Mouse (Mus musculus) heart, adult 2 months (tissue): Measurements from ENCODE around the gene Tle6. TPM values are rescaled to one million over a fixed set of nuclear protein-coding genes. Genes with fewer than 3 reads are reported as not detected.
A peak's percentile ranks its signal among the peaks of the same experiment; 100 is the strongest.

Experiments
- DNase-seq, 2 experiments: peaks; one replicate each; pipeline ENCODE4 v3.0.0; 2021
- H3K27ac ChIP-seq: fragments of 200-600 bp; 2 replicates; pipeline ENCODE4 v1.8.1; 2022
- H3K27me3 ChIP-seq: fragments of 200-500 bp; 2 replicates; pipeline ENCODE4 v1.6.1; 2012; ENCODE audit warnings: mild to moderate bottlenecking, low read length, inconsistent platforms, mixed read lengths; ENCODE audit not compliant: control insufficient read depth, insufficient read depth
- H3K36me3 ChIP-seq: fragments of 200-500 bp; 2 replicates; pipeline ENCODE4 v1.6.1; 2012; ENCODE audit warnings: low read length, inconsistent platforms; ENCODE audit not compliant: control insufficient read depth, insufficient read depth
- H3K4me1 ChIP-seq: fragments of 200-500 bp; 2 replicates; pipeline ENCODE4 v1.6.1; 2011; ENCODE audit warnings: low read length; ENCODE audit not compliant: control insufficient read depth, insufficient read depth
- H3K4me3 ChIP-seq: fragments of 200-600 bp; 2 replicates; pipeline ENCODE4 v1.8.1; 2022
- H3K79me2 ChIP-seq: fragments of 200-500 bp; replicated peaks from 2 replicates; pipeline ENCODE4 v1.6.1; 2012; ENCODE audit warnings: mild to moderate bottlenecking, inconsistent platforms, low read length, moderate library complexity, mixed read lengths; ENCODE audit not compliant: control insufficient read depth, insufficient read depth
- H3K9ac ChIP-seq: fragments of 200-500 bp; 2 replicates; pipeline ENCODE4 v1.6.1; 2012; ENCODE audit warnings: low read depth, mild to moderate bottlenecking, control low read depth, inconsistent platforms, low read length, mixed read lengths
- CTCF ChIP-seq: fragments of 200-600 bp; IDR thresholded peaks from 2 replicates; pipeline ENCODE4 v1.8.1; 2022; ENCODE audit warnings: antibody characterized with exemption, mild to moderate bottlenecking, moderate library complexity
- EP300 ChIP-seq: fragments of 200-500 bp; IDR thresholded peaks from 2 replicates; pipeline ENCODE4 v1.6.1; 2011; ENCODE audit warnings: low read depth, low read length, control low read depth; ENCODE audit not compliant: insufficient read depth
- POLR2A ChIP-seq: fragments of 200-500 bp; IDR thresholded peaks from 2 replicates; pipeline ENCODE4 v1.6.1; 2011; ENCODE audit warnings: mild to moderate bottlenecking, low read depth, low read length, control low read depth; ENCODE audit not compliant: insufficient read depth
- WGBS: fragments of 180-500 bp; shearing (Covaris S2); methylation state at CpG from one replicate; pipeline ENCODE4 v1.1.7; 2018; 5-methylcytosine and 5-hydroxymethylcytosine counted together
- intact Hi-C: fragments of 180-260 bp; cut with DNase I; formaldehyde crosslinking; loops from one replicate; pipeline ENCODE4 v1.15.1; 2025
- polyA plus RNA-seq: library from polyadenylated mRNA; depleted of rRNA; stranded (reverse); fragments of >200 nt; gene quantifications from 2 replicates; pipeline ENCODE4 v1.2.3, GENCODE M21; 2012
- total RNA-seq, 2 experiments: library from RNA; stranded (reverse); gene quantifications; 2 replicates each; pipeline ENCODE4 v1.2.3; 2021

The Tle6 gene
- total and polyA plus RNA-seq, 3 experiments, result 5.1 to 19.0 (median 7.7) TPM

DNA sequence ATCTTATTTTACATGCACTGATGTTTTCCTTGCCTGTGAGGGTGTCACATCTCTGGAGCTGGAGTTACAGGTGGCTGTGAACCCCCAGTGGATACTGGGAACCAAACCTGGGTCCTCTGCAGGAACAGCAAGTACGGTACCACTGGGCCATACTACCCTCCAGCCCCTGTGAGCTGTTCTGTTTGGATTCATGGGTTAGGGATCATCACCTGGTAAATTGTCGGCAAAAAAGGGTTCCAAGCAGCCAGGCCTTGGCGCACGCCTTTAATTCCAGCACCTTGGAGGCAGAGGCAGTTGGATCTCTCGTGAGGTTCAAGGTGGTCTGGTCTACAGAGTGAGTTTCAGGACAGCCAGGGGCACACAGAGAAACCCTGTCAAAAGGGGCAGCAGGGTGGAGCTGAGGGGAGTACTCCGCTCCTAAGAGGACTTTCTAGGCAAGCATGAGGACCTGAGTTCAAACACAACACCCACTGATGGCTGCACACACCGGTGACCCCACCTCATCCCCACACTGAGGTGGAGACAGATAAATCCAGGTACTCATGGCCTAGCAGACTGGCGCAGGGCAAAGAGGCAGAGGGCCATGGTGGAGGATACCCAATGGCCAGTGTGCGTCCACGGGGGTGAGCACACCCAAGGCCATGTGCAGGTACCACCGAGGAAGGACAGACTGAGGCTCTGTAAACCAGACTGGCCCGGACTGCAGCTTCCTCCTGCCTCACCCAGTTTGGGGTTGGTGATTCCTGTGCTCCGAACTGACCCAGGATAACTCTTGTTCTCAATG, 53.9 kb downstream of the Tle6 start:
- no peaks in the 10 kb centered on the region for H3K36me3 ChIP-seq
- peaks cover 19% of the 10 kb centered on the region for H3K4me1 ChIP-seq
- no peak overlapping the region for H3K4me3 ChIP-seq
- WGBS, result 96% methylated on average over 13 of the region's 13 CpGs
- H3K79me2 ChIP-seq, result peaks cover 8% of the 10 kb centered on the region
- H3K27me3 ChIP-seq, result no peaks in the 10 kb centered on the region
- no peak overlapping the region for H3K27ac ChIP-seq
- DNase-seq, result no peak
- intact Hi-C loops, result no loop called here
- H3K9ac ChIP-seq, result no peak overlapping the region
- TF ChIP-seq POLR2A (no peak), EP300 (no peak), CTCF (no peak)

DNA sequence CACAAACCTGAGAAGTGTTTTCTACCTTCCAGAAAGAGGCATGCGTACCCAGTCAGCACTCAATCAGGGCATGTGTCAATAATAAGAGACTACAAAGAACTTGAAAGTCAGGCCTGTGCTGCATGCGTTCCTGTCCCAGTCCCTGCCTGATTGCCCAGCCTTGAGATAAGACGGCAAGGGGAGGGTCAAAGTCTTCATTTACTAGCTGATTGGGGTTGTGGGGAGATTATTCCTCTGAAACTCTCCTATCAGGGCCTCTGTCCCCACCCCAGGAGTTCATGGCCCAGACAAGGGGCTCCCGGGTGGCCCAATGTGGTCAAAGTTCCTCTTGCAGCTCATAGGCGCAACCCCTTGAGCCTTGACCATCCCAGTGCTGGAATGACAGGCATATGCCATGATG, 54.5 kb downstream of the Tle6 start:
- H3K4me3 ChIP-seq, result no peak overlapping the region
- WGBS, result 88% methylated on average over 5 of the region's 5 CpGs
- H3K36me3 ChIP-seq, result no peaks in the 10 kb centered on the region
- no peak for DNase-seq
- no peaks in the 10 kb centered on the region for H3K27me3 ChIP-seq
- H3K79me2 ChIP-seq, result peaks cover 8% of the 10 kb centered on the region
- TF ChIP-seq EP300 (no peak), POLR2A (no peak), CTCF (no peak)
- peaks cover 21% of the 10 kb centered on the region for H3K4me1 ChIP-seq
- H3K9ac ChIP-seq, result no peak overlapping the region
- intact Hi-C loops, result no loop called here
- H3K27ac ChIP-seq, result no peak overlapping the region

DNA sequence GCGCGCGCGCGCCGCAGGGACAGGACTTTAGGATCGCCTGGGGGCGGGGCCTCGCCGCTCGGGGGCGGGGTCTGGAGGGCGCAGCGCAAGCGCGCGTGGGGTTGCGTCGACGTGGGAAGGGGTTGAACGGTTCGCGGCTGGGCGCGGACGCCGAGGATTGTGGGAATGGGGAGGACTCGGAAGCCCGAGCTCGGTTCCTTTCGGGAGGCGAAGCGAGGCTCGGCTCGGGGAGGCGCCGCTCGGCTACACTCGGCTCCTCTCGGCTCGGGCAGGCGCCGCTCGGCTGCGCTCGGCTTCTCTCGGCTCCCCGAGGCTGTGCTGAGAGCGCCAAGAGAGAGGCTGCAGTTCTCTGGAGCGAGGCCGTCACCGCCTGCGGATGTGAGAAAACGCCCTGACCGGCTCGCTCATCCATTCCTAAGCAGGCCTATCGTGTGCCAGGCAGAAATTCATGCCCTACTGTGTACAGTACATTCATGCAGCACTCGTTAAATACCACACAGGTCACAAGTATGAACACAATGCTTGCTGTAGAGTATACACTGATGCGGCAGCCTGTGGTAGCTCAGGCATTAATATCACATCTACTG, 55.6 kb downstream of the Tle6 start, which contains the start of gene Gna11:
Gene Gna11 (minus strand): TSS at position 30 of the 587 bp plus-strand sequence.
- peak; percentile 100 for DNase-seq
- intact Hi-C loops, result no loop called here

DNA sequence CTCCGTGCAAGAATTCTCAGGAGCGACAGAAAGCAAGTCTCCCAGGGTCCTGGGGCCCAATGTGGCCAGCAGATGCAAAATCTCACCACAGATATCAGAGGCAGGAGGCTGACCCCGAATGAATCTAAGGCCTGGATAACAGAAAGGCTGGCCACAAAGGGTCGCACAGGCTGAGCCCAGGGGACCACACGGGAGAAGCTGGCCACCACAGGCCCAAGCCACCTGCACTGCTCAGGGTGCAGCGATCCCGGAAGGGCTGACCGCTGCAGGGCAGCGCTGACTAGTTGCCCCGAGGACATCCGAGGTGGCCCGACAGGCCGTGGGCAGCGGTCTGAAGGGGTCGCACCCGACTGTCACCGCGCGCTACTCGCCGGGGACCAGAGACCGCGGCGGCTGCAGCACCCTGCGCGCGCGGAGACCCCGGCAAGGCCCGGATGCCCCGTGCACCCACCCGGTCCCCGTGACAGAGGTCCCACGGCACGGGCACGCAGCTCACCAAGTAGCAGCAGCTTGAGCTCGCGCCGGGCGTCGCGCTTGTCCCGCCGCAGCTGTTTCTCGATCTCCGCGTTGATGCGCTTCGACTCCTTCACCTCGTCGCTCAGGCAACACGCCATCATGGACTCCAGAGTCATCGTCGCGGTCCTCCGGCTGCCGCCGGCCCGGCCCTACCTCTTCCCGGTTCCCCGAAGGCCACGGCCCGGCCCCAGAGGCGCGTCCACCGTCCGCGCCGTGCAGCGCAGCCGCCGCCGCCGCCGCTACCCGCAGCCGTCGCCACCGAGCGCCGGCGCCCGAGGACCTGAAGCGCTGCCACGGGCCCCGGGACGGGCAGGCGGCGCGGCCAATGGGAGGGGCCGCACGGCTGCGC, 56.3 kb downstream of the Tle6 start:
- intact Hi-C loops, result no loop called here

More for the DNA sequence above, 55.6 kb downstream of the Tle6 start, which contains the start of gene Gna11:
- TF ChIP-seq CTCF (no peak), POLR2A (0 out of 2 replicates have a peak, but pooled peaks have one; percentile 23), EP300 (peak; percentile 24; the same call in 1 of the 2 replicates)
- H3K9ac ChIP-seq, result peak within 1 kb of the TSS; percentile 95
- H3K79me2 ChIP-seq, result peaks cover 10% of the 10 kb centered on the region
- H3K36me3 ChIP-seq, result no peaks in the 10 kb centered on the region
- H3K4me3 ChIP-seq, result peak within 1 kb of the TSS; percentile 77
- 2% methylated on average over 58 of the region's 59 CpGs for WGBS
- peaks cover 26% of the 10 kb centered on the region for H3K4me1 ChIP-seq
- H3K27ac ChIP-seq, result peak within 1 kb of the TSS; percentile 88
- no peaks in the 10 kb centered on the region for H3K27me3 ChIP-seq

DNA sequence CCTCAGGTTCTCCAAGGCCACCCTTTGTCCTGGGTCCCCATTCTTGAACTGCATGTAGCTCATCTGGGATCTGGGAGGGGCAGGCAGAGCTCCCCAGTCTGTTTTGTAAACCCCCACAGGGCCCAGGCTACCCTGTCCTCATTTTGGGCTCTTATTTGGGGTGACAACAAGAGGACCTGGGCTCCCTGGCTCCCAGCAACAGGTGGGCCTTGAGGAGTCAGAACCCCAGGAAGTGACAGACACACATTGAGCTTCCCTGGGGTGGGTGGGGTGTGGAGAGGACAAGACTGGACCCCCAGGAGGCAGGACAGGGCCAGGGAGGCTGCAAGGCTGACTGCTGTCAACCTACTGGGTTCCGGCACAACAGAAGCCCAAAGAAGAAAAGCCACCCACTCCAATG, 57.2 kb downstream of the Tle6 start:
- Histone ChIP-seq H3K9ac (peak overlapping the region; percentile 95), H3K36me3 (no peaks in the 10 kb centered on the region), H3K79me2 (peaks cover 14% of the 10 kb centered on the region), H3K4me1 (peaks cover 31% of the 10 kb centered on the region), H3K27ac (peak overlapping the region; percentile 88), H3K4me3 (peak overlapping the region; percentile 77), H3K27me3 (no peaks in the 10 kb centered on the region)
- WGBS, result 50% methylated on average over 1 of the region's 1 CpGs
- TF ChIP-seq POLR2A, result no peak
- no peak for TF ChIP-seq EP300
- TF ChIP-seq CTCF, result no peak
- no peak for DNase-seq
- intact Hi-C loops, result no loop called here

More for the DNA sequence above, 56.3 kb downstream of the Tle6 start:
- peaks cover 30% of the 10 kb centered on the region for H3K4me1 ChIP-seq
- WGBS, result 1% methylated on average over 93 of the region's 93 CpGs
- H3K36me3 ChIP-seq, result no peaks in the 10 kb centered on the region
- H3K27ac ChIP-seq, result peak overlapping the region; percentile 88
- no peak for DNase-seq
- H3K4me3 ChIP-seq, result peak overlapping the region; percentile 77
- no peak for TF ChIP-seq EP300
- TF ChIP-seq POLR2A, result 0 out of 2 replicates have a peak, but pooled peaks have one; percentile 21
- no peaks in the 10 kb centered on the region for H3K27me3 ChIP-seq
- H3K79me2 ChIP-seq, result peaks cover 12% of the 10 kb centered on the region
- H3K9ac ChIP-seq, result peak overlapping the region; percentile 95
